Mouse (Mus musculus) frontal cortex, postnatal 25 days (tissue): Measurements from ENCODE around the gene Zfp949.
"Not testable (repeated sequence)": the region's sequence is repeated elsewhere in the genome, so short reads cannot be mapped to it uniquely, and the experiment has no call there.

Experiments
- DNase-seq, 2 experiments: peaks; one replicate each; pipeline ENCODE4 v3.0.0; 2022; ENCODE audit warnings: low spot score in 2 of 2

Zfp949 gene

GRCm38 (mm10) chr9:88542816-88543215, 5.0 kb upstream of the Zfp949 start:
- DNase-seq: no peak

DNA sequence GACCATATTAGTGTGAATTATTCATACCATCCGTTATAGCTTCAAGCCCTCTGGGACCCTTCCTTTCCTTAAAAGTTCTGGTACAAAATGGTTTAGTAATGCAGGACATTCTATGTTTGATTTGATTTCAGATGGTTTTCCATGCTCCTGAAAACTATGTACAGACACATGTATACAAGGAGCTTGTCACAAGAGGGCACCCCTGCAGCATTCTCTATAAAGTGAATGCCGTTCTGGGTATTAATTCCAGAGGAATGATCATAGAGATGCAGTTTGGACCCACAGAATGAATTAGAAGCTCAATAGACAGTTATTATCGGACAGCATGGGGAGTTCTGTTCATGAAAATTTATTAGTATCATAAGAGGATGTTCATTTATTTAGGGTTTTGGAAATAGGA, 2.3 kb upstream of the Zfp949 start:
- no peak for DNase-seq

DNA sequence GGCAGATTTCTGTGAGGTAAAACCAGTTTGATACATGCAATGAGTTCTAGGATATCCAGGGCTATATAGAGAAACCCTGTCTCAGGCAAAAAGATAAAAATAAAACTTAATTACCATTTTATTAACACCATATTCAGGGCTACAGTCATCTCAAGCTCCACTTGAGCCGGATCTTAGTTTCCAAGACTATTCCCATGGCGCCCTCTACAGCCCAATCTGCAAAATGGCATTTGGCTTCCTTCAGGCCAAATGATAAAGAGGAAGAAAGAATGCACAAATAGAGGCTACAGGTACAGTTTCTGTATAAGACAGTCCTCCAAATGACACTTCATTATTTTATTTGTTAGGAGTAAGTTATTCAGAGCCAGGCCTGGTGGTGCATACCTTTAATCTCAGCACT, 1.7 kb upstream of the Zfp949 start:
- no peak for DNase-seq

- no peak for DNase-seq
Observed at GRCm38 (mm10) chr9:88546657-88547056, 1.2 kb upstream of the Zfp949 start.

DNA sequence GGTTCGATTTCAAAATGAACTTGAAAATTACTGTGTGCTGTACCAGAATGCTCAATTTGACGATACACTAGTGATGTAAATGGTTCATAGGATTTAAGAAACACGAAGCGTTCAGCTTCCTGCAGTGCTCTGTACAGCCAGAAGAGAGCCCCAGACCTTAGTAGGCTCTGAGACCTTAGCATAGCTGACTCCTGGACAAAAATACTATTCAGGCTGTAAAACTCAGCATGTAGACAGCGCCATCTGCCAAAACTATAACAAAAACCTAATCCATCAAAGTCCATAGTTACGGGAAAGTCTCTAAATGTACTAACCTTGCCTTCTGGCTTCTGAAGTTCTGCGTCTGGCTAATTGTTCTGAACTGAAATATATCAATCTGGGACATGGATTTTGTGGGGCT, 550 bp upstream of the Zfp949 start:
- DNase-seq: no peak

GRCm38 (mm10) chr9:88548614-88548945, 760 bp downstream of the Zfp949 start:
- DNase-seq: no peak

DNA sequence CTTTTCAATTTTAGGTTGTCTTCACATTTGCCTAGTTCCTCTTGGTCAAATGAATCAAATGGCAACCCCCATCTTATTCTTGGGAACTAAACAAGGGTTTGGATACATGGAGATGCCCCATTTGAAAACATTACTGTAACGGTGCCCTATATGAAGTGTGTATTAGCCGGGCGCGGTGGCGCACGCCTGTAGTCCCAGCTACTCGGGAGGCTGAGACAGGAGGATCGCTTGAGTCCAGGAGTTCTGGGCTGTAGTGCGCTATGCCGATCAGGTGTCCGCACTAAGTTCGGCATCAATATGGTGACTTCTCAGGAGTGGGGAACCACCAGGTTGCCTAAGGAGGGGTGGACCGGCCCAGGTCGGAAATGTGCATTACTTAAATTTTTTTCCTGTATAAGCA, 5.3 kb downstream of the Zfp949 start:
- no peak for DNase-seq

- no peak for DNase-seq
Observed at GRCm38 (mm10) chr9:88558146-88558545, 10.3 kb downstream of the Zfp949 start.

GRCm38 (mm10) chr9:88561476-88561875, 13.7 kb downstream of the Zfp949 start:
- not testable (repeated sequence) for DNase-seq

- DNase-seq: not testable (repeated sequence)
Observed at GRCm38 (mm10) chr9:88570471-88570870, 22.7 kb downstream of the Zfp949 start.

- DNase-seq: not testable (repeated sequence)
Observed at GRCm38 (mm10) chr9:88580591-88580990, 32.8 kb downstream of the Zfp949 start, which contains the start of gene Trim43a. Gene Trim43a, plus strand, starts transcription at chr9:88580891.

GRCm38 (mm10) chr9:88593708-88594107, 45.9 kb downstream of the Zfp949 start:
- DNase-seq: not testable (repeated sequence)

- peak; percentile 96 to 97 for DNase-seq
Observed at GRCm38 (mm10) chr9:88599206-88600162, 51.7 kb downstream of the Zfp949 start.
